Mouse (Mus musculus) bone marrow macrophage, adult 2 months (primary cell): Measurements from ENCODE around the gene Klk1b16. TPM values are rescaled to one million over a fixed set of nuclear protein-coding genes. Genes with fewer than 3 reads are reported as not detected.
"Not testable (repeated sequence)": the region's sequence is repeated elsewhere in the genome, so short reads cannot be mapped to it uniquely, and the experiment has no call there.

ENCODE experiments used
- H3K27ac ChIP-seq: 2 replicates; pipeline ENCODE4 v1.5.1; 2012; ENCODE audit warnings: low read depth, low read length; ENCODE audit not compliant: insufficient read depth
- H3K4me1 ChIP-seq: 2 replicates; pipeline ENCODE4 v1.6.1; 2012; ENCODE audit warnings: low read length; ENCODE audit not compliant: control insufficient read depth, insufficient read depth
- H3K4me3 ChIP-seq: 2 replicates; pipeline ENCODE4 v1.5.1; 2012; ENCODE audit warnings: mild to moderate bottlenecking, low read length, moderate library complexity; ENCODE audit not compliant: insufficient read depth
- CTCF ChIP-seq: IDR thresholded peaks from 2 replicates; pipeline ENCODE4 v1.5.1; 2012; ENCODE audit warnings: low read depth, mild to moderate bottlenecking, low read length, moderate library complexity
- POLR2A ChIP-seq: IDR thresholded peaks from 2 replicates; pipeline ENCODE4 v1.6.1; 2012; ENCODE audit warnings: mild to moderate bottlenecking, low read depth, low read length, borderline replicate concordance
- polyA plus RNA-seq: library from polyadenylated mRNA; stranded (reverse); fragments of >200 nt; gene quantifications from 2 replicates; pipeline ENCODE4 v1.2.4, GENCODE M21; 2012; ENCODE audit not compliant: missing spikeins, insufficient read depth, insufficient read length

The Klk1b16 gene
- polyA plus RNA-seq: not detected in 2 replicates

DNA sequence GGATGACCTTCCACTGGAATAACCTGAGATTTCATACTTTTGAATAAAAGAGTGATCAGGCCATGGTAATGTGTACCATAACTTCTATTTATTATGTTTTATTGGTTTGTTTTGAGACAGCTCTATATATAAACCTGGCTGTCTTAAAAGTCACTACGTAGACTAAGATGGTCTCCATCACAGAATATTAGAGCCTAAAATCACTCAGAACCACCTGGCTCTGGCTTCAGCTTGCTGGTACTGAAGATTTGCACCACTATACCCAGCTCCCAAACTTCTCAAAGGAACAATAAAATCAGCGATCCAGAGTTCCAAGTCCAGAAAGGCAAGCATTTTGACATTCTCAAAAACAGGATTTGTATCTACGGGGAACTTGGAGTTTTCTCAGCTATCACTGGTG lies at the start of gene Klk1b16:
Klk1b16 (plus strand) TSS at position 301 of the 400 bp plus-strand sequence.
- Histone ChIP-seq H3K4me3 (no peak within 1 kb of the TSS), H3K27ac (no peak within 1 kb of the TSS), H3K4me1 (peaks cover 5% of the 10 kb centered on the region)
- TF ChIP-seq POLR2A (no peak), CTCF (no peak)

DNA sequence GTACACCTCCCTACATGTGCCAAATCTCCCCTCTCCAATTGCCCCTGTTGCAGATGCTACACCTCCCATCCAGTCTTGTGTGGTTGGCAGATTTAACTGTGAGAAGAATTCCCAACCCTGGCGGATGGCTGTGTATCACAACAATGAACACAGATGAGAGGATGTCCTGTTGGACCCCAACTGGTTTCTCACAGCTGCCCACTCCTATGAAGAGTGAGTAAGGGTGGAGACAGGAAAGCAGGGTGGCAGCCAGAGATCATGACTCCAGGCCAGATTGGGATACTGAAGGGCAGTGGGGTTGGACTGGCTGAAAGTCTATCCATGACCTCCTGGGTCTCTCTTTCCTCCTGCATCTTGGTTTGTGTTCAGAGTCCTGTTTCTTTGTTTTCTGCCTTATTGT lies 40.5 kb upstream of the Klk1b16 start:
- TF ChIP-seq POLR2A (no peak), CTCF (no peak)
- H3K4me1 ChIP-seq: no peaks in the 10 kb centered on the region
- H3K27ac ChIP-seq: no peak overlapping the region
- H3K4me3 ChIP-seq: no peak overlapping the region

DNA sequence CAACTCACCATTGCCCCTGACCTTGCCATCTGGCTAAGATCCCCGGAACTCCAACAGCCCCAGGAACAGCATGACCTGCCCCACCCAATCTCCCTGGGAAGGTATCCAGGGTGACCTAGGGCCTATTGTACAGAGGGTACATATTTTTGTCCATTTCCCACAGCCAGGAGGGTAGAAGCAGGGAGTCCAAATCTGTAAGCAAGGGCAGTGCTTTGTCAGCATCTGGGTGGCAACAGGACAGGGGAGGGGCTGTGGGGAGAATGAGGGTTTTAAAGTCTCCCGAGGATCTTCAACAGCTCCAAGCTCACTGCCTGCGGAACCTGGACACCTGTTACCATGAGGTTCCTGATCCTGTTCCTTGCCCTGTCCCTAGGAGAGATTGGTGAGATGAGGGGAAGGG lies 34.5 kb upstream of the Klk1b16 start, which contains the start of gene Klk1b21:
Klk1b21 (plus strand) TSS at position 301 of the 400 bp plus-strand sequence.
- not testable (repeated sequence) for H3K27ac ChIP-seq, H3K4me3 ChIP-seq, H3K4me1 ChIP-seq

DNA sequence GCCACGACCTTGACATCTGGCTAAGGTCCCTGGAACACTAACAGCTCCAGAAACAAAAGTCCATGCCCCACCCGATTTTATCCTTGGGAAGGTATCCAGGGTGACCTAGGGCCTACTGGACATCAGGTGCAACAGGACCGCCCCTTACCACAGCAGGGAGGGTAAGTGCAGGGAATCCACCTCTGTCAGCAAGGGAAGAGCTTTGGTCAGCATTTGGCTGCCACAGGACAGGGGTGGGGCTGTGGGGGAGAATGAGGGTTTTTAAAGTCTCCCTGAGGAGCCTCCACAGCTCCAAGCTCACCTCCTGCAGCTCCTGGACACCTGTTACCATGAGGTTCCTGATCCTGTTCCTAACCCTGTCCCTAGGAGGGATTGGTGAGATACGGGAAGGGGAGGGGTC lies 24.2 kb upstream of the Klk1b16 start, which contains the start of gene Klk1b22:
Klk1b22 (plus strand) TSS at position 301 of the 400 bp plus-strand sequence.
- Histone ChIP-seq H3K27ac (no peak within 1 kb of the TSS), H3K4me3 (no peak within 1 kb of the TSS), H3K4me1 (no peaks in the 10 kb centered on the region)
- no peak for TF ChIP-seq CTCF
- TF ChIP-seq POLR2A: no peak

DNA sequence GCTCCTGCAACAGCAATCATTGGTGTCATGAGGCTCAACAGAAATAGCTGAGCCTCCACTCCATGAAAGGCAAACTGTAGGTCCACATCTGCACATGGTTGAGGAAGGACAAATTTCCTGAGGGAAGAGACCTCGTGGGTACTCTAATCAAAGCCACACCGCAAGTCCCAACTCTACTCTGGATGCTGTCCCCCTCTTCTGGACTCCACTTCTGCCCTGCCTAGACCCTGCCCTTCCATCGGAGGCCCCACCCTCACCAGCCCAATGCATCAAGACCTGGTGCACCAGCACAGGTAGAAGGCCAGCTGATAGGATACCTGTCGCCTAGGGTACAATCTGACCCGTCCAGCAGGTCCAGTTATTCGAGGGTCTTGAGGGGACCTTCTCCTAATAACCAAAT lies 13.1 kb upstream of the Klk1b16 start:
- Histone ChIP-seq H3K4me3 (no peak overlapping the region), H3K27ac (no peak overlapping the region), H3K4me1 (no peaks in the 10 kb centered on the region)
- no peak for TF ChIP-seq CTCF
- TF ChIP-seq POLR2A: no peak

DNA sequence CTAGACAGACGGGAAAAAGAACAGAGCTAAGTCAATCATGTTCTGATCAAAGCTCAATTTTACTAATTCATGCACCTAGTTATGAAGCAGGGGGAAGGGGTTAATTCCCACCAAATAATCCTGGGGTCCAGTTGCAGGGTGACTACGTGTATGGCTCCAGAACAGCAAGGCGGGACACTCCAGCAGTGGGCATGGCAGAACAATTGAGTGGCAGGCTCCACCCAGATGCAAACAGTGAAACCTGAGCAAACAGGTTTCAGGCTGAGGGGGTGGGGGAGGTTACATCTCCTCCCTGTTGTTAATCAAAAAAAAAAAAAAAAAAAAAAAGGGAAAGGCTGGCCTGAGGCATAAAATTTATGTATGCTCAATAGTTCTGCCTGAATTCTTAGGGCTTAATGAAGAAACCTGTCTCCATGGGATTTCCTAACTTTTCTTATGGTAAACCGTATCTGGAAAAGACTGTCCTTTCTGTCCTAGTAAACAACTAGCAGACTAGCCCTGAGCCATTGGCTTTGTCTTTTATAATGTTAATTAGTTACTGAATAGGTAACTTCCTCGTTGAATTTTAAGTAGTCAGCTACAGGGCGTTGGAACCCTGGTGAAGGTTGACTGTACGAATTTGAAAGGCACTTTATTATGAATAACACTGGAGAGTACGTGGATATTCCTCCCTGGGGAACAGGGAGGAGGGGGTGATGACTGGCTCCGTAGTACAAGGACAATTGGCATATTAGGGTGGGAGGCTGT lies 42.9 kb downstream of the Klk1b16 start:
- H3K4me1 ChIP-seq: no peaks in the 10 kb centered on the region
- no peak for TF ChIP-seq CTCF
- H3K4me3 ChIP-seq: no peak overlapping the region
- no peak overlapping the region for H3K27ac ChIP-seq

DNA sequence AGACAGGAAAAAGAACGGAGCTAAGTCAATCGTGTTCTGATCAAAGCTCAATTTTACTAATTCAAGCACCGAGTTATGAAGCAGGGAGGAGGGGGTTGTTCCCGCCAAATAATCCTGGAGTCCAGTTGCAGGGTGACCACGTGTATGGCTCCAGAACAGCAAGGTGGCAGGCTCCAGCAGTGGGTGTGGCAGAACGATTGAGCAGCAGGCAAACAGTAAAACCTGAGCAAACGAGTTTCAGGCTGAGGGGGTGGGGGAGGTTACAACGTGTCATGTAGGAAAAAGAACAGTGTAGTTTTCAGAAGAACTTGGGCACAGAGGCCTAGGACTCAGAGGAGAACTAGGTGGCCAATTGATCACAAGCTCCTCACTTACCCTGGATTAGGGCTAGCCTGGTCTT lies 49.9 kb downstream of the Klk1b16 start:
- not testable (repeated sequence) for H3K27ac ChIP-seq, H3K4me1 ChIP-seq, H3K4me3 ChIP-seq

DNA sequence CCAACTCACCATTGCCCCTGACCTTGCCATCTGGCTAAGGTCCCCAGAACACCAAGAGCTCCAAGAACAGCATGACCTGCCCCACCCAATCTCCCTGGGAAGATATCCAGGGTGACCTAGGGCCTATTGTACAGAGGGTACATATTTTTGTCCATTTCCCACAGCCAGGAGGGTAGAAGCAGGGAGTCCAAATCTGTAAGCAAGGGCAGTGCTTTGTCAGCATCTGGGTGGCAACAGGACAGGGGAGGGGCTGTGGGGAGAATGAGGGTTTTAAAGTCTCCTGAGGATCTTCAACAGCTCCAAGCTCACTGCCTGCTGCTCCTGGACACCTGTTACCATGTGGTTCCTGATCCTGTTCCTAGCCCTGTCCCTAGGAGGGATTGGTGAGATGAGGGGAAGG lies 51.4 kb downstream of the Klk1b16 start, which contains the start of gene Klk1b24:
Klk1b24 (plus strand) TSS at position 301 of the 400 bp plus-strand sequence.
- not testable (repeated sequence) for H3K27ac ChIP-seq, H3K4me3 ChIP-seq, H3K4me1 ChIP-seq

Other genes with a start within 250 kb of the Klk1b16 start
- not detected in 2 replicates for gene Klk15, start 203.0 kb upstream of the Klk1b16 start, polyA plus RNA-seq
- gene Klk1b8, start 186.1 kb upstream of the Klk1b16 start, polyA plus RNA-seq: not detected in 2 replicates
- not detected in 2 replicates for gene Klk1b1, start 170.0 kb upstream of the Klk1b16 start, polyA plus RNA-seq
- gene Klk1b9, start 160.7 kb upstream of the Klk1b16 start, polyA plus RNA-seq: not detected in 2 replicates
- 1.4 and 2.8 TPM in 2 replicates for gene Klk1b11, start 140.9 kb upstream of the Klk1b16 start, polyA plus RNA-seq
- not detected in 2 replicates for gene Klk1b26, start 124.6 kb upstream of the Klk1b16 start, polyA plus RNA-seq
- not detected in 2 replicates for gene Klk1b27, start 84.5 kb upstream of the Klk1b16 start, polyA plus RNA-seq
- not detected in 2 replicates for gene Klk1b21, start 34.4 kb upstream of the Klk1b16 start, polyA plus RNA-seq
- not detected in 2 replicates for gene Klk1b22, start 24.1 kb upstream of the Klk1b16 start, polyA plus RNA-seq
- gene Klk1b24, start 51.5 kb downstream of the Klk1b16 start, polyA plus RNA-seq: not detected in 2 replicates
- not detected in 2 replicates for gene Klk1b3, start 61.4 kb downstream of the Klk1b16 start, polyA plus RNA-seq
- not detected in 2 replicates for gene Klk1b4, start 70.7 kb downstream of the Klk1b16 start, polyA plus RNA-seq
- gene Klk1b5, start 79.2 kb downstream of the Klk1b16 start, polyA plus RNA-seq: not detected in 2 replicates
- not detected in 2 replicates for gene Klk1, start 88.6 kb downstream of the Klk1b16 start, polyA plus RNA-seq
- not detected in 2 replicates for gene Gm36864, start 99.4 kb downstream of the Klk1b16 start, polyA plus RNA-seq
- 1.0 and 1.6 TPM in 2 replicates for gene 1700028J19Rik, start 109.9 kb downstream of the Klk1b16 start, polyA plus RNA-seq
- 18.4 and 21.7 TPM in 2 replicates for gene 2410002F23Rik, start 110.0 kb downstream of the Klk1b16 start, polyA plus RNA-seq
- not detected in 2 replicates for gene Acp4, start 120.6 kb downstream of the Klk1b16 start, polyA plus RNA-seq
- gene Gm15517, start 124.7 kb downstream of the Klk1b16 start, polyA plus RNA-seq: not detected in 2 replicates
- 0.19 TPM in 1 of 2 replicates, not detected in the other for gene Clec11a, start 170.1 kb downstream of the Klk1b16 start, polyA plus RNA-seq
- gene Shank1, start 173.5 kb downstream of the Klk1b16 start, polyA plus RNA-seq: not detected in 2 replicates
- gene Syt3, start 247.3 kb downstream of the Klk1b16 start, polyA plus RNA-seq: 0.62 and 0.89 TPM in 2 replicates
- gene 1700008O03Rik, start 249.1 kb downstream of the Klk1b16 start, polyA plus RNA-seq: 1.2 TPM in 1 of 2 replicates, not detected in the other